Mouse (Mus musculus) v-Abl transformed pro-B cells (cell line): ENCODE measurements at regions not wholly inside any gene's neighbourhood (a gene's known extent, or its start where the extent isn't known, plus 50 kb on each side); places are given as distances from the start of the nearest gene placed in this dataset.

Experiments used
- in situ Hi-C, 2 experiments: fragments of 400-800 bp; cut with MboI; formaldehyde crosslinking; loops; one replicate each; pipeline ENCODE4 v1.15.1; 2025; ENCODE audit not compliant: unreplicated experiment in 2 of 2

DNA sequence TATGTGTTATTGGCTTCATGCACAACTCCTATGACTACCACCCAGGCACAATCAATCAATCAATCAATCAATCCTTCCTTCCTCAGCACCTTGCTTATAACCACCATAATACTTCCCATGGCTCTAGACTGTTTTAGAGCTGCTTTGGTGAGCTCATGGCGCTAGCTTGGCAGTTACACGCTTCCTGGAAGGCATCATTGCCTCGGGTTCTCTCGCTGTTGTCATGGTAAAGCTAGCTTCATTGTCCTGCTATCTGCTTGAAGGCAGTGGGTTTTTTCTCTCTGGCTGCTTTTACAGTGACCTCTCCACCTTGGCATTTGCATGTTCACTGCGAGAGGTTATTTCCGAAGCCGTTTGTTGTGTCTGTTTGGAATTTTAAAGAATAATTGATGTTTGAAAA, 174.7 kb downstream of the Tmx1 start:
- in situ Hi-C loops, result no loop called here

DNA sequence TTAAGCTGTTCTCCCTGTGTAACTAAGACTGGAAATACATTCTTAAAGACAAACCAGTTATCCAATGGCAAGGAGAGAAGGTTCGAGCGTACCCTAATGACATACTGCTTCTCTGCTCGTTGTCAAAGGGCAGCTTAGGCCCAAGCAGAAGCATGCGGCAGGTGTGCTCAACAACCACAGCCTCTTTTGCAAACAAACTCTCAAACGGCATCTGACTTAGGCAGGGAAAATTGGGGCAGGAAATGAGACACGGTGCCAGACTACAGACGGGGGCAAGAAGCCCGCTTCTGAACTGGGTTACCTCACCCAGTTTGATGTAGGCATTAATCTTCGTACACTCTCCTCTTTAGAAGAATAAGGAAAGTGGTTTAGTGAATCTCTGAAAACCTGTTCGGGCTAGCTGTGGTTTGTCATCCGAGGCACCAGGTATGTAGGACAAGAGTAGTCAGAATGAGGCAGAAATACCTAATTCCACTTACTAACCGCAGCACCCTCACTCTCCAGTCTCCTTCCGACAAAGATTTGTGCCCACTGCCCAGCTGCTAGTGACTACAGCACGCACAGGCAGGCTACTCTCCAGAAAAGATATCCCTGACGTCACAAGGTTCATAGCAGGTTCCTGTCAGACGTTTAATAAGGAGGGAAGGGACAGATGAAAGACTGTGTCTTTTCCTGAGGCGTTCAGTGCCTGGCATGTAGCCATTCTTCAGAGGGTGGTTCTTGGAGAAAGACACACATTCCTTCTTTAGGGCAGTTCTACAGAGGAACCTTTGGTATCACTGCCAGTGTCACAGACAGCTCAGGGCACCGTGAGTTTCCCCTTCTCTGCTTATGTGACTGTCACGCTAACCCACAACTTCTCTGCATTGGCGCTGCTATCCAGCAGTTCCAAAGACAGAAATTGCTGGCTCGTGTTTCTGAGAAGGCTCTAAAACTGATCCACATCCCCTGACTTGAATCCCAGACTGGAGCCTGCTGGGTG, 175.8 kb downstream of the Tmx1 start:
- in situ Hi-C loops, result no loop called here

DNA sequence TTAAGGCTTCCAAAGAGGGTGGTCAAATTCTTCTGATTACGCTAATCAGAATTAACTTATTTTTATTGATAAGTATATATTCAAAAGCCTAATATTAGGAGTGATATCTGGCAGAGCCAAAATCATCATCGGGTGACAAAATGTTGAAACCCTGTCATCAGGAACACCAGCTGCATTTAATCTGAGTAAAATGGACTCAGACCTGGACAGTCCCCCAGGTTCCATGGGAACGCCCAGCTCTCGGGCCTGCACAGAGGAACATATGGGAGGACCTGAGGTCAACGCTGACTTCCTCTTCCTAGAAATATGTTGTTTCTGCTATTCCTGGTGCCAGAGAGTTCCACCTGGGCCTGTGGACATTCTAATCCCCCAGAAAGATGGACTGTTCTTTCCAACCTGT, 176.5 kb downstream of the Tmx1 start:
- in situ Hi-C loops, result no loop called here

DNA sequence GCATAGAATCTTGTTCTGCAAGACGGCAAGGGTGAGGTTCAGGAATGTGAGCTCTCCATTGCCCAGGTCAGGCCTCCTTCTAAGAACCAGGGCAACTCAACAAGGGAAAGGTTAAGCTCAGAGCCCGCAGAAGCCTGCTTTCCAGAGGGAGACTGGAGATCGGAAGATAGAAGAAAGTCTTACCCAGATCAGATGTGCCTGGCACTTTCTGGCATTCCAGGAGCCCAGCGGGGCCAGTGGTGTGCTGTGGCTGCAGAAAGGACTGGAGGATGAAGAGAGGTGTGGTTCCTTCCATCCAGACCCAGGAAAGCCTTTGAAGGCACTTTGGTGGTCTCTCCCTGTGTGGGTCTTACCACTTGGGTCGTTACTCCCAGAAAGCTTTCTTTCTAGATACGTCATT, 178.4 kb downstream of the Tmx1 start:
- in situ Hi-C loops, result no loop called here

DNA sequence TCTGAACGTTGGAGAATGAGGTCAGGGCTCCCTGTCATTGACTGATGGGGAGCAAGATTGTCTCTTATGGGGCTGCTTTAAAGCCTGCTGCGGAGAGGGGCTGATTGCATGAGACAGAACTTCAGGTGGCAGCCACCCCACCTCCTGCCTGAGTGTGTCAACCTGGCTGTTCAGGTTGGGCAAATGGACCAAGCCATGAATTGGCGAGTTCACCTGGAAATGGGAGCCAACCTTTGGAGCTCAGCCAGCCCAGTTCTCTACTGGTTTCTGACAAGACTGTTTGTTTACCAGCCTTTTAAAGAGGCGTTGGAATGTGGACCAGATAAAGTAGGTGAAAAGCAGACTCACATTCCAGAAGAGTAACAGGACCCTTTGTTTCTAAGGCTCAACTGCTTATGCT, 180.3 kb downstream of the Tmx1 start:
- in situ Hi-C loops, result no loop called here

DNA sequence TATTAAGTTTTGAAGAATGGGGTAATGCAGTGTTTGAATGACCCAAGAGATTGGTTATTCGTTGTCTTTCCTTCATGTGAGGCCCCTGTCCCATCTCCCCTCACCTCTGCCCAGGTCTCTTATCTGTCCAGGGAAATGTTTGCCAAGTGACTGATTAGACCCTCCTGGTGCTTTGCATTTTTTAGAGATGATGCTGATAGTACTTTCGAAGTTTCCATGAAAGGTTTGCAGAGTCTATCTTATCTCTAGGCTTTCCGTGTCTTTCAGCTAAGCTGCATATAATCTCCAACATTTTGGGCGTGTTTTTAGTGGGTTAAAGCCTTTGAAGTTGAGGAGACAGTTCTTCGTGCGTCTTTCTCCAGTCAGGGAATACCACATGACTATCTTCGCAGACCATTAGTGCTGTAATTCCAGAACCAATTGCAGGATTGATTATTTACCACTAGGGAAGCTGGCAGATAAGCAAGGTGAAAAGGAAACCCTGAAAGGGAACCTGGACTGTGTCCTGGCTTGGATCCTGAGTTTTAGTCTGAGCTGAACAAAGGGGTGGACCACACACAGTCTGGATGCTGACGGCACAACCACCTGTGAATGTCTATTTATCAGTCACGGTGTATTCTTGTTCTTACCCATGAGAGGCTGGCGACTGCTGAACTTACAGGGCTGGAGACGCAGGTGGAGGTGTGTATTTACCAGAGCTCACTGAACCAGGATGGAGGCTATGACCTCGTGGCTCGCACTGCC, 180.9 kb downstream of the Tmx1 start:
- in situ Hi-C loops, result no loop called here

DNA sequence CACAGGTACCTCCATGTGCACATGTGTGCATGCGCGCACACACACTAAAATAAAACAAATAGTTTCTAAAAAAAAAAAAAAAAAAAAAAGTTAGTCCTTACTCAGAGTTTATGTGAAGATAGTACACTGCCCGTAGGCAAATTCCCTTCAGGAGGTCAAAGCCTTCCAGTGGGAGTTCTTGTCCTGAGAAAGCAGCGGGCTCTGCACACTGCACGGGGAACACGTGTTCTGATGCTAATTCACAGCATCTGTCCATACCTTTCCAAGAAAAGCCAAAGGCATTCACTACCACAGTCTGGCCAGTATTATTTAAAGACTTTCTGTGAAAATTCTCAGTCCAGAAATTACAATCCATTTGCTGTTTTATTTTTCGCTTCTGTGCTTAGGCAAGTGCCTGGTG, 183.1 kb downstream of the Tmx1 start:
- in situ Hi-C loops, result no loop called here

DNA sequence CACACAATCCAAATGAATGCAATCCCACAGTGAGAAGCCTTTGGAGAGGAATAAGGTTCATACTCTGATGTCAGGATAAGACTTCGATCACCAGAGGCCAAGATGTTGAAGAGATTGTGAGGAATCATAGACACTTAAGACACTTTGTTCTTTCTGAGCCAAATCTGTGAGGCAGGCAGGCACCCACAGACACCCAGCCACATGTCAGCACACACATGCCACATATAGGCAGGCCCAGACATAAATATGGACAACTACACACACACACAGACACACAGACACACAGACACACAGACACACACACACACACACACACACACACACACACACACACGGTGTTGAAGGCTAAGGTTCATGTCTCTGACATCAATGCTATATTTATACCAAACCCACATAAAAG, 185.1 kb upstream of the Frmd6 start:
- in situ Hi-C loops, result no loop called here

DNA sequence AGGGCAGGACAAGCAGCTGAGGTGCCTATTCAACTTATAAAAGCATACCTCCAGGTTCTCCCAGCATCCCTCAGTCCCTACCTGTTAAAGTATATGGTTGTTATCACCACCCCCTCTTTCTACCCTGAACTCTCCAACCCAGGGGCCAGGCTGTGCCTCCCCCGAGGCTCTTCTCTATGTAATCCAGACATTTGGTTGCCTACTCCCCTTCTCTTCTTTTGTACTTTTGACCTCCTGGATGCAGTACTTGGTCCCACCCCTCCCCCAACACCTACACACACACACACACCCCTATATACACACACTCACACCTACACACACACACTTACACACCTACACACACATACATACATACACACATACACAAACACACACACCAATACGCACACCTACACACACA, 180.4 kb upstream of the Frmd6 start:
- in situ Hi-C loops, result no loop called here

DNA sequence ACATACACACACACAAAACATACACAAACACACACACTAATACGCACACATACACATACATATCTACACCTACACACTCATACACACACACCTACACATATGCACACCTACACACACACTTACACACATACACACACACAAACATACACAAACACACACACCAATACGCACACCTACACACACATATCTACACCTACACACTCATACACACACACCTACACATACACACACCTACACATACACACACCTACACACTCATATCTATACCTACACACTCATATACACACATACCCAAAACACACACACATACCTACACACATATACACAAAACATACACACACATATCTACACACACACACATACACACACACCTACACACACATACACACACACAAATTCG, 179.9 kb upstream of the Frmd6 start:
- in situ Hi-C loops, result no loop called here

DNA sequence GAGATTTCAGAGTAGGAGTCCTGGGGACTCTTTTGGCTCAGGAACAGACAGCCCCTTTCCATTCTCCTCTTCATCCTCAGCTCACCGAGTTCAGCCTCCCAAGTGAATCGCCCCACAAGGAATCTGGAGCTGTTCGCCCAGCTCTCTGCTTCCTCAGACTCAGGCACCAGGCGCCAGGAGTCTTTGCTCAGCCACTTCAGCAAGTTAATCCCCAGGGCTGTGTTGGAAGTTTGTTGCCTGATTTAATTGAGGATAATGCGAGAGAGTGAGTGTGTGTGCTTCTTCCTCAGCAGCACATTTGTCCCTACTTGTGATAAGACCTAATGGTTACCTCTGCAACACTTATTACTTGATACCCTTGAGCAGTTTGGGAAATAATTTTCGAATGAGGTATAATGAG, 177.8 kb upstream of the Frmd6 start:
- in situ Hi-C loops, result no loop called here

DNA sequence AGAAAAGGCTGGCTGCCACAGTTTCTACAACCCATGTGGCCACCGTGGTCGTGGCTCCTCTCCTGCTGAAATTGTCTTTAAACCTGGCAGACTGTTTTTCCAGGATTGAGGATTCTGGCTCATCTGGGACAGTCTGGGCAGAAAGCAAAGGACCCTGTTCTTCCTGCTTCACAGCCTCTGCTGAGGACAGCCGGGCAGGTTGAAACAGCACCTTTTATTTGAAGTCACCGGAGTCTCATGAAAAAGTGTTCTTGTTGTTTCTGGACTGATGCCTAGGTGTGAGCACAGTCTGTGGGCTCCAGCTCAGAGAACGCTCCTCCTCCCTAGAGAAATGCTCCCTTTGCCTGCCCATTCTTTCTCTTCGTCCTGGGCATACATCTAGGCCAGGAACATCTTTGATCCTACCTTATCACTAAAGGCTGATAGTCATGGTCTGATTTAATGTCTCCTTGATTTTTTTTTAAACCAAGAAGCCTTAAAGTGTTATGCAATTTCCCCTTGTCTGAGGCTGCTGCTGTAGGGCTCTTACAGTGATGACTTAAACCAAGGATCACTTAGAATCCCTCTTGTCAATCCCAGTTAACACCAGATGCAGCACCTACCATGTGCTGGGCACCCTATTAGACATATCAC, 177.0 kb upstream of the Frmd6 start:
- in situ Hi-C loops, result no loop called here

DNA sequence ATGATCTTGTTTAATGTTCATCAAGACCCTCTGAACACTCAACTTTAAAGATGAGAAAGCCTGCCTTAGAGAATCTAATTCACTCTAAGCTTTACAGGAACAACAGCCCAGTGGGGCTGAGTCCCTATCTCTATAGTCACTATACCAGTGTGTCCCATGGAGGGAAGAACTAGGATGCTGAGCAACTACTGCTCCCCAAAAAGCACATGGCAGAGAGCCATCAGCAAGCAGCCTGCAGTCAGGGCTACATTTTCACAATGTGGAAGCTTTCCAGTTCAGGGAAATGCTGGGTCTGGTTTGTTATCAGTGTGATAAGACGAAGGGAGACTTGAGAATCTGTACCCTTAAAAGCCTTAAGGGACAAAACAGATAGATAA, 176.5 kb upstream of the Frmd6 start:
- in situ Hi-C loops, result no loop called here

DNA sequence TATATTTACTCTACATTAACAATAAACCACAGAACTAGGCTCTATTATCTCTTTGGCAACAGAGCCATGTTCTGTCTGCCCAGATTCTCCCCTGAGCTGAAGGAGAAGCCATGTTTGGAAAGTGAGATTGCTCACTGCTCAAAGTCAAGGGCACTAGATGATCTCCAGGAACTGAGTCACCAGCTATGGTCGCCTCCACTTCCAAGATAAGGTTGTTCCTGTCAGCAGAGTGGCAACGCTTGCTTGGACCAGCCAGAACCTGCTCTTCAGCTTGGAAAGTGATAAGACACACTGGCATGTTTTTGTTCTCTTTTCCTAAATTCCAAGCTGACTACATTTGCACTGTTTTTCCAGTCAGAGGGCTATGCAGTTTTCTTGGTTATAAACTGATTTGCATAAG, 175.6 kb upstream of the Frmd6 start:
- in situ Hi-C loops, result no loop called here

DNA sequence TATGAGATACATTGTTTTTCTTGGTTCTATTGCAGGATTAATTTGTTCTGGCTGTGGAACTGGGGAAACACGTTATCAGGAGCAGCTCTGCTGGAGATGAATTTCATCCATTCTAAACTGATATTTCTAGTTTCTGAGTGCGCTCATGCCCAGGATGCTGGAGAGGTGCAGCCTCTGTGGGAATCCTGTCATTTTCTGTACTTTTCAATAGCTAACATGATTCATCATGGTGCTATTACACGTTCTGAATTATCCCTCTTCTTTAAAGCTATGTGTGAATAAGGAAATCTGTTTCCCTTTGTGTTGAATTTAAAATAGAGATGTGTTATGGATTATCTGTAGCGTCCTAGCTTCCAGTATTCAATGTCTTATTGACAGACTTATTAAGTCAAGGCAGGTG, 174.8 kb upstream of the Frmd6 start:
- in situ Hi-C loops, result no loop called here

DNA sequence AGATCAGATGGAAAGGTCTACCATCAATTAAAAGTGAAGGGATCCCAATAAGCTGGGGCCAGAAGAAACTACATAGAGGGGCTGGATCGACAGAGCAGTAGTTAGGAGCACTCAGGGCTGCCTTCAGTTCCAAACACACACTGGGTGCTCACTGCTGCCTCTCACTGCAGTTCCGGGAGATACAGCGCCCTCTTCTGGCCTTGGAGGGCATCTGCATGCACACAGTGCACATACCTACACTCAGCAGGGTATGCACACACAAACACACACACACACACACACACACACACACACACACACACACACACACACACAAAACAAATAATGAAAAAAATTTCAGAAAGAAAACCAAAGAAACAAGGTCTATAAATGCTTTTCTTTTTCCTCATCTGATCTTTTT, 172.6 kb upstream of the Frmd6 start:
- in situ Hi-C loops, result no loop called here

DNA sequence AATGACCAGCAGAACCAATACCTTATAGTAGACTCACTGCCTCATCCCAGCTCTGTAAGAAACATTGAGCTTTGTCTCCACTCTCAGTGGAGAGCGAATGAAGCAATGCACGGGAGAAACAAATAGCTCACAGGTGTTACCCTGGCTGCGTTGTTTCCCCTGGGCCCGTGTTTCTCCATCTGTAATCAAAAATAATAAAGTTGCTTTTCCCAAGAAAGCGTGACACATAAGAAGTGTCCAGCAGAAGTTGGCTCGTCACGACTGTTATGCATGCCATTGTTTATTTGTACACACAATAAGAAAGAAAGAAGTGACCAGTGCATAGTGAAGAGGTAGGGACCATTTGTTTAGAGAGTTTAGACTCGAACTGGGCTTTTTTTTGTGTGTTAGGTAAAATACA, 171.3 kb upstream of the Frmd6 start:
- in situ Hi-C loops, result no loop called here

DNA sequence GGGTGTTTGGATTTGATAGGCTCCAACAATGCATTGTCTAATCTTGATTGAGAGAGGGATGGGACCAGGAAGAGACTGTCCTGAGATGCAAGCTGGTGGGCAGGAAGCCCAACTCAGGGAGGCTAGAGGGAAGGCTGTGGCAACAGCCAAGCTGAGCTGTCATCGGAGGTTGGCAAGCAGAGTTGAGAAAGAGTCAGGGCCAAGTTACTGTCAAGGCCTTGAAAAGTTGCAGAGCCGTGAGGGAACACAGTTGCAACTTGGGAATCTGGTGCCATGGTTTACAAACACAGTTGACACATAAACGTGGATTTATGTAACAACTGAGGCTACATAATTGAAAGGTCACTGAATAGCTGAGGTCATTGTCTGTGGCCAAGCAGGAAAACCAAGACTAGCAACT, 170.8 kb upstream of the Frmd6 start:
- in situ Hi-C loops, result no loop called here

DNA sequence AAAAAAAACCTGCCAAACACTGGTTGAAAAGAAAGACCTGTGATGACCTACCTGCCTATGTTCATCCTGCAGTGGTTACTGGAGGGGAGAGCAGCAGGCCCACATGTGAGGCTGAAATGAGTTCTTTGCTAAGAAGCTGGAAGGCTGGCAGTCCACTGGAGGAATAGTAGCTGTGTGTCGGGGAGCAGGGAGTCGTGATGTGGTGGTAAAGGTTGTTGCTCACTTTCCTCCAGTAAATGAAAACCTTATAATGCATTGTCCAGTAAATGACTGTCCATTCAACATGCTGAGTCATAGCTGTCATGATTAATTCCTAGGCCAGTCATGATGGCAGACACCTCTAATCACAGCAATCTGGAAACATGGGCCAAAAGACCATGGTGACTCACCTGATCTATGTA, 169.9 kb upstream of the Frmd6 start:
- in situ Hi-C loops, result no loop called here

DNA sequence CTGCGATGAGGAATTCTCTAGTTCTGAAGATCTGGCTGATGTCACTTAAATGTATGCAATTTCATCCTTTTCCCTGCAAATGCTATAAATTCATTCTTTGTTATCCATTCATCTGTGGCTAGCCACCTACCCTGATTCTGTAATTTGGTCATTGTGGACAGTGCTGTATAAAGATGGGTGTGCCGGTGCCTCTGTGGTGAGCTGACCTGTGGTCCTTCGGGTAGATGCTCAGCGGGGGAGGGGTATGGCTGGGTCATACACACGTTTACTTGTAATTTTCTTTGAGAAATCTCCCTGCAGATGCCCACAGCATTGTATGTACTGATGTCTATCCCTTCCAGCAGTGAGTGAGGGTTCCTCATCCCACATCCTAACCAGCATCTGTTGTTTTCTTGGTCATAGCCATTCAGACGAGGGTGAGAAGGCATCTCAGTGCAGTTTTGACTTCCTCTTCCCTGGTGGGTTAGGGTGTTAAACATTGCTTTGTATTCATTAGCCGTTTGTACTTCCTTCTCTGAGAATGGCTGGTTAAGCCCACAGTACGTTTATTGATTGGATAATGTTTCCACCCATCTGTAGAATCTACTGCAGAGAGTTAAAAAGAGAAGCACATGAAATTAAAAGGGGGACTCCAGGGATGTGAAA, 169.3 kb upstream of the Frmd6 start:
- in situ Hi-C loops, result no loop called here
